Mouse (Mus musculus): Measurements from ENCODE around the gene Lhx8. TPM values are rescaled to one million over a fixed set of nuclear protein-coding genes. Genes with fewer than 3 reads are reported as not detected.
A peak's percentile ranks its signal among the peaks of the same experiment; 100 is the strongest.

Lhx8 gene
- polyA plus RNA-seq, 1 experiment from 2014 or later, result 0.29 TPM

DNA sequence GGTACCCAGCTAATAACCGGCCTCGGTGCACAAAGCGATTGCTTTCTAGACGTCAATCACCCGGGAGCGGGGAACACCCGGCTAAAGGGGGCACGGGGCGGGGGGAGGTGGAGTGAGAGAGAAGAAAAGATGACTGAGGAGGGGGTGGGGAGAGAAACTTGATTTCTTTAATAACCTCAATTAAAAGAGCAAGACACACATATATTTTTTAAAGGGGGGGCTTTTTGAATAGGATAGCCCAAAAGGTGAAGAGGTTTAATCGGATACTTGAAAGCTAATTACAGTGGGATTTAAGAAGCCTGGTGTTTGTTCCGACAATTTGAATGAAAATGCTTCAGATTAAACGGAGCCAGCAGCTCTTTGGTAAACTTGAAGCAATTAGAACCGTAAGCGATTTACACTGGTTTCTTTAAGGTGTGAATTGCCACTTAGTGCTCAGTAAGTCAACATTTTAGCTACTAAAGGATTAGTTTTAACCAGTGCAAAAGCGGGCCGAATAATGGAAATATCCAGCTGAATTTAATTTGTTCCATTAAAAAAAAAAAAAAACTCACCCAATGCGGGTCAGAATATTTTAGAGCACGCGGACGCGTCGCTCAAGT lies 1.6 kb downstream of the Lhx8 start:
- Histone ChIP-seq H3K4me1 (ENCODE audit: control insufficient read depth, insufficient read depth, low read depth, low read length) (peaks cover 9% of the 10 kb centered on the region), H3K36me3 (ENCODE audit: control insufficient read depth, insufficient read depth, low read length) (no peaks in the 10 kb centered on the region), H3K27ac (ENCODE audit: low read depth, low read length) (no peak overlapping the region), H3K27me3 (replicated peaks; ENCODE audit: control insufficient read depth, insufficient read depth, low read length) (peaks cover 37% of the 10 kb centered on the region), H3K4me2 (ENCODE audit: low read length) (peak overlapping the region; percentile 85), H3K4me3 (ENCODE audit: low read length) (peak overlapping the region; percentile 43), H3K9me3 (ENCODE audit: control insufficient read depth, low read length) (no peaks in the 10 kb centered on the region), H3K9ac (ENCODE audit: low read depth, low read length) (peak overlapping the region; percentile 53)
- WGBS, result 1% methylated on average over 22 of the region's 22 CpGs
- ATAC-seq, result no peak

DNA sequence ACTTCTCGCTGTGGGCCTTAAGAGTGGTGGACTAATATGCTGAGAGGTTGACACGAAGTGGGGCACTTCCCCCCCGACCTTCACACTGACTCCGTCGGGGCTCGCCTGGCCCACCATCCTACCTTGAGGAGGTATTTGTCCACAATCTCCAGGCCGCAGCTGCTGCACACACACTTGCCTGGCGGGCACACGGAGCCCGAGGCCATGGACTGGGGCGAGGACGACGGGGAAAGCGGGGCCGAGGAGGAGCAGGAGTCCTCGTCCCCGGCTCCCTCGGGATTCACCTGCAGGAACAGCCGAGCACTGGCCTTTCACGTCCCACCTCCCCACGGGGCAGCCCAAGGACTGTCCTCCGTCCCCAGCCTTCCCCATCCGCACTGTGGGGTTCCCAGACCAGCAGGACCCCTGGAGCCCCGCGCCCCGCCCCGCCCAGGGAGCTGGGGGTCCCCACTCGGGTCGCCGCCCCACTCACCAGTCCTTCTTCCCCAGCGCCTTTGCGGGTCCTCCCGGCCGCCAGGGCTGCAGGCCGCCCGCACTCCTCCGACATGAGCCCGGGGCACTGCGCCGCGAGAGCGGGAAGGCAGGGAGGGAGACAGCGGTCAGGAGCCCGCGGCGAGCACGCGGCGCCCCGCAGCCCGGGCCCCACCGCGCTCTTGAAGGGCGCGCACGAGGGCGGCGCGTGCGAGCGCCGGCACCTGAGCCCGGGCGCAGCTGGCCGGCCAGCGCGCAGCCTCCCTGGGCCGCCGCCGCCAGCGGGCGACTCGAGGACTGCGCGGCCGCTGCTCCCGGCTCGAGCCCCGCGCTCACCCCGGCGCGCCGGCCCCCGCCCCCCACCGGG lies 2.4 kb downstream of the Lhx8 start:
- no peaks in the 10 kb centered on the region for H3K36me3 ChIP-seq (ENCODE audit: control insufficient read depth, insufficient read depth, low read length)
- H3K27me3 ChIP-seq (replicated peaks; ENCODE audit: control insufficient read depth, insufficient read depth, low read length), result peaks cover 36% of the 10 kb centered on the region
- H3K27ac ChIP-seq (ENCODE audit: low read depth, low read length), result no peak overlapping the region
- peak; percentile 79 for ATAC-seq
- peaks cover 9% of the 10 kb centered on the region for H3K4me1 ChIP-seq (ENCODE audit: control insufficient read depth, insufficient read depth, low read depth, low read length)
- H3K4me3 ChIP-seq (ENCODE audit: low read length), result peak overlapping the region; percentile 43
- H3K4me2 ChIP-seq (ENCODE audit: low read length), result peak overlapping the region; percentile 85
- no peaks in the 10 kb centered on the region for H3K9me3 ChIP-seq (ENCODE audit: control insufficient read depth, low read length)
- peak overlapping the region; percentile 53 for H3K9ac ChIP-seq (ENCODE audit: low read depth, low read length)
- WGBS, result under 1% methylated on average over 68 of the region's 86 CpGs

- 4% methylated on average over 13 of the region's 13 CpGs for WGBS
- Histone ChIP-seq H3K4me1 (ENCODE audit: control insufficient read depth, insufficient read depth, low read depth, low read length) (peaks cover 9% of the 10 kb centered on the region), H3K4me3 (ENCODE audit: low read length) (no peak overlapping the region), H3K36me3 (ENCODE audit: control insufficient read depth, insufficient read depth, low read length) (no peaks in the 10 kb centered on the region), H3K27me3 (replicated peaks; ENCODE audit: control insufficient read depth, insufficient read depth, low read length) (peaks cover 34% of the 10 kb centered on the region), H3K9me3 (ENCODE audit: control insufficient read depth, low read length) (no peaks in the 10 kb centered on the region), H3K4me2 (ENCODE audit: low read length) (no peak overlapping the region), H3K9ac (ENCODE audit: low read depth, low read length) (no peak overlapping the region), H3K27ac (ENCODE audit: low read depth, low read length) (no peak overlapping the region)
- no peak for ATAC-seq
Measured at GRCm38 (mm10) chr3:154327110-154327882, 3.2 kb downstream of the Lhx8 start.

GRCm38 (mm10) chr3:154321921-154322574 lies 8.4 kb downstream of the Lhx8 start:
- H3K4me1 ChIP-seq (ENCODE audit: control insufficient read depth, insufficient read depth, low read depth, low read length), result no peaks in the 10 kb centered on the region
- H3K9me3 ChIP-seq (ENCODE audit: control insufficient read depth, low read length), result no peaks in the 10 kb centered on the region
- 76% methylated on average over 13 of the region's 13 CpGs for WGBS
- H3K4me2 ChIP-seq (ENCODE audit: low read length), result no peak overlapping the region
- H3K27ac ChIP-seq (ENCODE audit: low read depth, low read length), result no peak overlapping the region
- no peak for ATAC-seq
- no peak overlapping the region for H3K9ac ChIP-seq (ENCODE audit: low read depth, low read length)
- peaks cover 28% of the 10 kb centered on the region for H3K27me3 ChIP-seq (replicated peaks; ENCODE audit: control insufficient read depth, insufficient read depth, low read length)
- no peak overlapping the region for H3K4me3 ChIP-seq (ENCODE audit: low read length)
- no peaks in the 10 kb centered on the region for H3K36me3 ChIP-seq (ENCODE audit: control insufficient read depth, insufficient read depth, low read length)

DNA sequence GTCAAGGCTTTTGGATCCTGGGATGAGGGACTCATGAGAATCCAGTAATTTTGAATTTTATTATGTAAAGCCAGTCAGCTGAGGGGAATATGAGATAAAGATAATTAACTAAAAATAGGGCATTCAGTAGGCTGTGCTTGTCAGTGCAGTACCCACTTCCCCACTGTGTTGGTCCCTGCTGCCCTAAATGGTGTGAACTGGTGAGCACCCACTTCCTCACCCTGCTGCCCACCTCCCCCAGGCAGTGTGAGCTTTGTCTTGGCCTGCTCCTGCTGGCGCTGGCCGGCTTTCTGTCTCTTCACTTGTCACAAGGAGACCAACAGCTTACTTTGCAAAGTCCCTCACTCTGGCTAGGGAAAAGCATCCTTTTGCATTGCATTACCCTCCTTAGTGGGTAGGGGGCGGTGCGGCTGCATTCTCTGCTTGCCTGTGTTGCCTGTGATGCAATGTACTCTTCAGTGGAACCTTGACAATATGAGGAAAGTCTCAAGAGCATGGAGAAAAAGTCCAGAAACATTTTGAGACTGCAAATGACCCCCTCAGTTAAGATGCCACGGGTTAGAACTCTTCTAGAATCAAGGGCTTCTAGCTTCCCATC lies 12.7 kb downstream of the Lhx8 start:
- H3K36me3 ChIP-seq (ENCODE audit: control insufficient read depth, insufficient read depth, low read length), result no peaks in the 10 kb centered on the region
- WGBS, result 16% methylated on average over 5 of the region's 5 CpGs
- ATAC-seq, result no peak
- H3K4me3 ChIP-seq (ENCODE audit: low read length), result no peak overlapping the region
- peaks cover 3% of the 10 kb centered on the region; the same call in 1 of the 2 replicates for H3K27me3 ChIP-seq (replicated peaks; ENCODE audit: control insufficient read depth, insufficient read depth, low read length)
- no peak overlapping the region for H3K4me2 ChIP-seq (ENCODE audit: low read length)
- H3K9ac ChIP-seq (ENCODE audit: low read depth, low read length), result no peak overlapping the region
- no peaks in the 10 kb centered on the region for H3K9me3 ChIP-seq (ENCODE audit: control insufficient read depth, low read length)
- no peaks in the 10 kb centered on the region for H3K4me1 ChIP-seq (ENCODE audit: control insufficient read depth, insufficient read depth, low read depth, low read length)
- H3K27ac ChIP-seq (ENCODE audit: low read depth, low read length), result no peak overlapping the region

DNA sequence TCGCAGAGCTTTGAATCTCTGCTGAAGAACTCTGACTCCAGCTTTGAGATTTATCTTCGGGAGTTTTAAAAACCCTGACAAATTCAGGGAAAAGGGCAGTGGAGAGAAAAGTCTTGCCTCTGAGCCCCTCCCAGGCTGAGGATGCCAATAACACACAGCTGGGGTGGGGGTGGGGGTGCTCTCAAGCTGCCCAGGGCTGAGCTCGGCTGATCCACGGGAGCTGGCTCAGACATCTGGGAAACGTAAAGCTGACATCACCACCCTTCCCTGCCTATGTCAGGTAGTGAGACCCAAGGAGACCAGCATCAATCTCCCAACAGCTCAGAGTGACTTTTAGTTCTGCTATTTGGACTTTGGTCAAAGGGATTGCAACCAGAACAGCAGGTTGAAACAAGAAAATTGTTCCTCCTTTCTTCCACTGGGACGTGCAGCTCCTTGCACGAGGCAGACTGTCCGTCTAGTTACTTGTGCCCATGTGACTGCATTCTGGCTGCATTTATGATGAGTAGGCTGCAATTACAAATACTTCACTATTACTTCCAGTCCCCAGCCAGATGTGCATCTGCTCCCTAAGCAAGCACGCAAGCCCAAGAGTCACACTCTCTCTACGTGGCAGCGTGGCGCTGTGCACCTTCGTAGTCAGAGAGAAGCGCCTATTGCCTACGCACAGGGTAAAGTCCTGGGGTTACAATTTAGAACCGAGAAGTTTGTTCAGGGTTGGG lies 25.1 kb downstream of the Lhx8 start:
- Histone ChIP-seq H3K4me3 (ENCODE audit: low read length) (no peak overlapping the region), H3K27me3 (replicated peaks; ENCODE audit: control insufficient read depth, insufficient read depth, low read length) (no peaks in the 10 kb centered on the region; the same call in 1 of the 2 replicates), H3K9ac (ENCODE audit: low read depth, low read length) (no peak overlapping the region), H3K9me3 (ENCODE audit: control insufficient read depth, low read length) (no peaks in the 10 kb centered on the region), H3K4me2 (ENCODE audit: low read length) (no peak overlapping the region), H3K4me1 (ENCODE audit: control insufficient read depth, insufficient read depth, low read depth, low read length) (no peaks in the 10 kb centered on the region), H3K36me3 (ENCODE audit: control insufficient read depth, insufficient read depth, low read length) (no peaks in the 10 kb centered on the region), H3K27ac (ENCODE audit: low read depth, low read length) (no peak overlapping the region)
- ATAC-seq, result no peak
- 70% methylated on average over 16 of the region's 16 CpGs for WGBS

DNA sequence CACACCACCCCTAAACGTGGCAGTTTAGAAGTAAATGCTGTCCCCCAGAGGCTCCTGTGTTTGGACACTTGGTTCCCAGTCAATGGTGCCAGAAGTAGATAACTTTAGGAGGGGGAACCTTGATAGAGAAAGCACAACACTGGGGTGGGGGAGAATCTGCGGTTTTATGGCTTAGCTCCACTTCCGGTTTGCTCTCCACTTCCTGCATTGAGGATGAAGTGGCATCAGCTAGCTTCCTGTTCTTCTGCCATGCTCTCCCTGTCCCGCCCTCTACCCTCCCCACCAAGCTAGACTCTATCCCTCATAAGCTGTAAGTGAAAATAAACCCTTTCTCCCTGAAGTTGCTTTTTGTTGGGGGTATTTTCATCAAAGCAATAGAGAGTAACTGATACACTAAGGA lies 29.4 kb downstream of the Lhx8 start:
- no peak for ATAC-seq
- no peaks in the 10 kb centered on the region for H3K27me3 ChIP-seq (replicated peaks; ENCODE audit: control insufficient read depth, insufficient read depth, low read length)
- 92% methylated on average over 4 of the region's 4 CpGs for WGBS

DNA sequence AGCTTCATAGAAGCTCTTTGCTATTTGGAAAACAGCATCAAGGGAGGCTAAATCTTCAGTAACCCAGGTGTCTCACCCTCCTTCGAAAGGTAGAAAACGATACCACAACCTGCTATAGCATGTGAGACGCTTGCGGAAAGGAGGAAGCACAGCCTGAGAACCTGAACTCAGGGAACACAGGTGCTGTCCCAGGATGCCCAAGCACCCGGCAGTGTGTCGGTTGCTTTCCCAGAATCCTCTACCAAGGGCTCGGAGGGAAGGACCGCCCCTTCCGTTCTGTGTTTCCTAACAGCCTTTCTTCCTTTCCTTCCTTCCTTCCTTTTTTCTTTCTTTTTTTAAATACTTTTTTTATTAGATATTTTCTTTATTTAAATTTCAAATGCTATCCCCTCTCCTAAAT lies 30.5 kb downstream of the Lhx8 start:
- no peaks in the 10 kb centered on the region for H3K9me3 ChIP-seq (ENCODE audit: control insufficient read depth, low read length)
- WGBS, result 94% methylated on average over 9 of the region's 9 CpGs
- H3K9ac ChIP-seq (ENCODE audit: low read depth, low read length), result no peak overlapping the region
- H3K36me3 ChIP-seq (ENCODE audit: control insufficient read depth, insufficient read depth, low read length), result no peaks in the 10 kb centered on the region
- no peak overlapping the region for H3K4me3 ChIP-seq (ENCODE audit: low read length)
- H3K27ac ChIP-seq (ENCODE audit: low read depth, low read length), result no peak overlapping the region
- H3K4me1 ChIP-seq (ENCODE audit: control insufficient read depth, insufficient read depth, low read depth, low read length), result no peaks in the 10 kb centered on the region
- no peaks in the 10 kb centered on the region for H3K27me3 ChIP-seq (replicated peaks; ENCODE audit: control insufficient read depth, insufficient read depth, low read length)
- H3K4me2 ChIP-seq (ENCODE audit: low read length), result no peak overlapping the region
- no peak for ATAC-seq

More for the DNA sequence above, 29.4 kb downstream of the Lhx8 start:
- H3K4me2 ChIP-seq (ENCODE audit: low read length), result no peak overlapping the region
- no peaks in the 10 kb centered on the region for H3K4me1 ChIP-seq (ENCODE audit: control insufficient read depth, insufficient read depth, low read depth, low read length)
- H3K36me3 ChIP-seq (ENCODE audit: control insufficient read depth, insufficient read depth, low read length), result no peaks in the 10 kb centered on the region
- H3K9ac ChIP-seq (ENCODE audit: low read depth, low read length), result no peak overlapping the region
- H3K4me3 ChIP-seq (ENCODE audit: low read length), result no peak overlapping the region
- H3K27ac ChIP-seq (ENCODE audit: low read depth, low read length), result no peak overlapping the region
- H3K9me3 ChIP-seq (ENCODE audit: control insufficient read depth, low read length), result no peaks in the 10 kb centered on the region

Data from hindbrain, embryonic 16.5 days (tissue).